Mouse (Mus musculus) small intestine, adult 10 weeks (tissue): ENCODE data around the gene Gm13271. TPM values are rescaled to one million over a fixed set of nuclear protein-coding genes. Genes with fewer than 3 reads are reported as not detected.

ENCODE experiments used
- polyA plus RNA-seq: library from polyadenylated mRNA; stranded (reverse); fragments of 350-450 nt; fragmentation: Illumina TruSeq; extraction: RNeasy Lipid Tissue Mini Kit (QIAGEN cat#74804); gene quantifications from one replicate; pipeline ENCODE4 v1.2.3, GENCODE M21; 2014; ENCODE audit warnings: low replicate concordance

Gm13271 gene
- not detected for polyA plus RNA-seq

DNA sequence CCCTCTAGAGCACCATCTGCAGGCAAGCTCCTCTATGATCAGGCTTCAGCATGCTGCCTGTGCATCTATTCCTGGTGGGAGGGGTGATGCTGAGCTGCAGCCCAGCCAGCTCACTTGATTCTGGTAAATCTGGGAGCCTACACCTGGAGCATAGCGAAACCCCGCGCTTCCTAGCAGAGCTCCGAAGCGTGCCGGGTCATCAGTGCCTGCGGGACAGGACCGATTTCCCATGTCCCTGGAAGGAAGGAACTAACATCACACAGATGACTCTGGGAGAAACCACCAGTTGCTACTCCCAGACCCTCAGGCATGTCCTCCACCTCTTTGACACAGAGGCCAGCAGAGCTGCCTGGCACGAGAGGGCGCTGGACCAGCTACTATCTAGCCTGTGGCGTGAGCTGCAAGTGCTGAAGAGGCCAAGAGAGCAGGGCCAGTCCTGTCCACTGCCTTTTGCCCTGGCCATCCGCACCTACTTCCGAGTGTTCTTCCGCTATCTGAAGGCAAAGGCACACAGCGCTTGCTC lies at the start of gene Gm13271:
Gm13271 (plus strand) TSS at position 51 of the 523 bp plus-strand sequence.

DNA sequence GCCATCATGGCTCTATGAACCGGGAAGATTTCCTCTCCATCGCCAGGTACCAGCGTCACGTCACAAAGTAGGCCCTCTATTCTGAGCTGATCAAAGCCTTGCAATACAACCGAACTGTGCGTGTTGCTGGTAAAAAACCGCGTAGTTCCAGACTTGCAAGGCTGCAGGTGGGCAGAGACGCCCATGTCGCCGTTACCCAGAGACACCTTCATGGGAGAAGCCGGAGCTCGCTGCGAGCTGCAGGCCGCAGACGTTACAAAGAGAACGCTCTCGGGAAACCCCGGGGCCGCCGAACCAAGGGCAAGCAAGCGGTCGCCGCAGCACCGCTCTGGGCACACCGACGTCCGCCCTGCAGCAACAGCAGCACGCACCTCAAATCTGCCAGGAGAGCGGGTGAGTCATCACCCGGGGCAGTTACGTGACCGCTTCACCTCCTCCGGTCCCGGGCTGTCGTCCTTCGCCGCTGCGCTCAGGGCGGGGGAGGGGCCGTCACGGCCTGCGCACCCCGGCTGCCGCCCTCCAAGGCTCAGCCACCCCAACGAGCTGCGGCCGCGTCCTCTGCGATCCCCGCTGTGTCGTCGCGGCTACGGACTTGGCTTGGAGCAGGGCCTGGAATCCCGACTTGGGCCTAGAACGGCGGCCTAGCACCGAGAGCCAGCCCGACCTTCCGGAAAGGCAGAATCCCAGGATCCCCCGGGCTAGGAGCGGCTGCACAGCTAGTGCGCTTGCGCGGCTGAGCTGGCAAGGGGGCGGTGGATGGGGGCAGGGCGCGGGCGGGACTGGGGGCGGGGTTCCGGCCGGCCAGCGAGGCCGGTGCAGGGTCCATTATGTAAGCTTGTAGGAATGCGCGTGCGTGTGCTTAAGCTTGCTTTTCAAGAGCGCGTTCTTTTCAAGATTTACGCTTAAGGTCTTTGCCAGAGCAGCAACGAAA lies 32.6 kb upstream of the Gm13271 start, which contains the start of the genes Gm26566 and Klhl9:
Gm26566 (plus strand) TSS at position 15 of the 931 bp plus-strand sequence.
Klhl9 (minus strand) TSS at position 675 of the 931 bp plus-strand sequence.

DNA sequence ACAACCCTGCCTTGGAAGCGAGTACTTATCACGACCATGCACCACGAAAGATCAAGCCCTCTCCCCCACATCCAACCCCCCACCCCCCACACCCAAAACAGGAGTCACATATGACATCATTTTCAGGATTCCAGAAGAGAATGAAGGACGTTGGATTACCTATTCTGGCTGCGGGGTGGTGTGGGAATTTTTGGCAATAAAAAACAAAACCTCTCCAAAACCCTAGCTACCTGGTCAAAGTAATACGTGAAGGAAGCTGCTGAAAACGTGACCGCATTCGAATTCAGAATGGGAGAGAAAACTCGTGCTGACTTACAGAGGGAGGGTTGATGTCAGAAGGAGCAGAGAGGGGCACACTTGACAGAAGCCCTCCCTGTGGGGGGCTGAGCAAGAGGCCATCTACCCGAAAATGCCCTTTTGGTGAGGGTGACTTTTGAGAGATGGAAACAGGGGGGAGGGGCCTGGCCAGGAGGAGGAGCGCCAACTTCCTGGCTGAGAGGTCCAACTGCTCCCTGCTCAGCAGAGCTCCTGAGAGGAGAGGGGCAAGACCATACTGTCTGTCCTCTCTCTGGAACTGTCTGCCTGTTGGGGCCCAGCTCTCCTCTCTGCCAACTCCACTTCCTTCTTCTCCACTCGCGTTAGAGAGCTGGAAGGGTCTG lies 5.1 kb downstream of the Gm13271 start, which contains the start of gene Gm13283:
Gm13283 (plus strand) TSS at position 510 of the 659 bp plus-strand sequence.

DNA sequence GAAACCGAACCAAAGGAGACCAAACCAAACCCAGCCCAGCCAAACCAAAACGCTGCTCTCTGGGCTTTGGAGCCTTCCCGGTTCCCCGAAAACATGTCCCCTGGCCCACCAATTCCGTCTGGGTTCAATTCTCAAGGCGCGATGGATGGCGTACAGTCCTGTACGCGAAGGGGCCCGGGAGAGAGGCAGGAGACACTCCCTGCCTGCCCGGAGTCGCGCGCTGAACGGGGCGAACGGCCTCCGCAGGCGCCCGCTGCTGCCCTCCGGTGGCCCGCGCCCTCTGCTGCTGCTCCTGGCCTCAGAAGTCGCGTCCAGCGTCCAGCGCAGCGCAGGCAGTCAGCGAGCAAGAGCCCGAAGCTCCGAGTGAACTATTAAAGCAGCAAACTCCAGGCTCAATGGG lies 18.9 kb downstream of the Gm13271 start, which contains the start of gene Gm13290:
Gm13290 (plus strand) TSS at position 301 of the 400 bp plus-strand sequence.

DNA sequence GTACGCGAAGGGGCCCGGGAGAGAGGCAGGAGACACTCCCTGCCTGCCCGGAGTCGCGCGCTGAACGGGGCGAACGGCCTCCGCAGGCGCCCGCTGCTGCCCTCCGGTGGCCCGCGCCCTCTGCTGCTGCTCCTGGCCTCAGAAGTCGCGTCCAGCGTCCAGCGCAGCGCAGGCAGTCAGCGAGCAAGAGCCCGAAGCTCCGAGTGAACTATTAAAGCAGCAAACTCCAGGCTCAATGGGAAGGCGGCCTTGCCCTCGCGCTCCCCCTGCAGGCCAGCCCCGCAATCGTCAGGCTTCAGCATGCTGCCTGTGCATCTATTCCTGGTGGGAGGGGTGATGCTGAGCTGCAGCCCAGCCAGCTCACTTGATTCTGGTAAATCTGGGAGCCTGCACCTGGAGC lies 22.0 kb downstream of the Gm13271 start, which contains the start of gene Gm13289:
Gm13289 (plus strand) TSS at position 301 of the 400 bp plus-strand sequence.

DNA sequence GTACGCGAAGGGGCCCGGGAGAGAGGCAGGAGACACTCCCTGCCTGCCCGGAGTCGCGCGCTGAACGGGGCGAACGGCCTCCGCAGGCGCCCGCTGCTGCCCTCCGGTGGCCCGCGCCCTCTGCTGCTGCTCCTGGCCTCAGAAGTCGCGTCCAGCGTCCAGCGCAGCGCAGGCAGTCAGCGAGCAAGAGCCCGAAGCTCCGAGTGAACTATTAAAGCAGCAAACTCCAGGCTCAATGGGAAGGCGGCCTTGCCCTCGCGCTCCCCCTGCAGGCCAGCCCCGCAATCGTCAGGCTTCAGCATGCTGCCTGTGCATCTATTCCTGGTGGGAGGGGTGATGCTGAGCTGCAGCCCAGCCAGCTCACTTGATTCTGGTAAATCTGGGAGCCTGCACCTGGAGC lies 24.9 kb downstream of the Gm13271 start, which contains the start of gene Gm13272:
Gm13272 (plus strand) TSS at position 301 of the 400 bp plus-strand sequence.

DNA sequence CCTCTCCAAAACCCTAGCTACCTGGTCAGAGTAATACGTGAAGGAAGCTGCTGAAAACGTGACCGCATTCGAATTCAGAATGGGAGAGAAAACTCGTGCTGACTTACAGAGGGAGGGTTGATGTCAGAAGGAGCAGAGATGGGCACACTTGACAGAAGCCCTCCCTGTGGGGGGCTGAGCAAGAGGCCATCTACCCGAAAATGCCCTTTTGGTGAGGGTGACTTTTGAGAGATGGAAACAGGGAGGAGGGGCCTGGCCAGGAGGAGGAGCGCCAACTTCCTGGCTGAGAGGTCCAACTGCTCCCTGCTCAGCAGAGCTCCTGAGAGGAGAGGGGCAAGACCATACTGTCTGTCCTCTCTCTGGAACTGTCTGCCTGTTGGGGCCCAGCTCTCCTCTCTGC lies 27.2 kb downstream of the Gm13271 start, which contains the start of gene Ifnz:
Ifnz (plus strand) TSS at position 301 of the 400 bp plus-strand sequence.

DNA sequence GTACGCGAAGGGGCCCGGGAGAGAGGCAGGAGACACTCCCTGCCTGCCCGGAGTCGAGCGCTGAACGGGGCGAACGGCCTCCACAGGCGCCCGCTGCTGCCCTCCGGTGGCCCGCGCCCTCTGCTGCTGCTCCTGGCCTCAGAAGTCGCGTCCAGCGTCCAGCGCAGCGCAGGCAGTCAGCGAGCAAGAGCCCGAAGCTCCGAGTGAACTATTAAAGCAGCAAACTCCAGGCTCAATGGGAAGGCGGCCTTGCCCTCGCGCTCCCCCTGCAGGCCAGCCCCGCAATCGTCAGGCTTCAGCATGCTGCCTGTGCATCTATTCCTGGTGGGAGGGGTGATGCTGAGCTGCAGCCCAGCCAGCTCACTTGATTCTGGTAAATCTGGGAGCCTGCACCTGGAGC lies 30.7 kb downstream of the Gm13271 start, which contains the start of gene Gm13276:
Gm13276 (plus strand) TSS at position 301 of the 400 bp plus-strand sequence.

DNA sequence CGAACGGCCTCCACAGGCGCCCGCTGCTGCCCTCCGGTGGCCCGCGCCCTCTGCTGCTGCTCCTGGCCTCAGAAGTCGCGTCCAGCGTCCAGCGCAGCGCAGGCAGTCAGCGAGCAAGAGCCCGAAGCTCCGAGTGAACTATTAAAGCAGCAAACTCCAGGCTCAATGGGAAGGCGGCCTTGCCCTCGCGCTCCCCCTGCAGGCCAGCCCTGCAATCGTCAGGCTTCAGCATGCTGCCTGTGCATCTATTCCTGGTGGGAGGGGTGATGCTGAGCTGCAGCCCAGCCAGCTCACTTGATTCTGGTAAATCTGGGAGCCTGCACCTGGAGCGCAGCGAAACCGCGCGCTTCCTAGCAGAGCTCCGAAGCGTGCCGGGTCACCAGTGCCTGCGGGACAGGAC lies 33.7 kb downstream of the Gm13271 start, which contains the start of gene Gm13277:
Gm13277 (plus strand) TSS at position 231 of the 400 bp plus-strand sequence.

DNA sequence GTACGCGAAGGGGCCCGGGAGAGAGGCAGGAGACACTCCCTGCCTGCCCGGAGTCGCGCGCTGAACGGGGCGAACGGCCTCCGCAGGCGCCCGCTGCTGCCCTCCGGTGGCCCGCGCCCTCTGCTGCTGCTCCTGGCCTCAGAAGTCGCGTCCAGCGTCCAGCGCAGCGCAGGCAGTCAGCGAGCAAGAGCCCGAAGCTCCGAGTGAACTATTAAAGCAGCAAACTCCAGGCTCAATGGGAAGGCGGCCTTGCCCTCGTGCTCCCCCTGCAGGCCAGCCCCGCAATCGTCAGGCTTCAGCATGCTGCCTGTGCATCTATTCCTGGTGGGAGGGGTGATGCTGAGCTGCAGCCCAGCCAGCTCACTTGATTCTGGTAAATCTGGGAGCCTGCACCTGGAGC lies 36.6 kb downstream of the Gm13271 start, which contains the start of gene Gm13278:
Gm13278 (plus strand) TSS at position 301 of the 400 bp plus-strand sequence.

DNA sequence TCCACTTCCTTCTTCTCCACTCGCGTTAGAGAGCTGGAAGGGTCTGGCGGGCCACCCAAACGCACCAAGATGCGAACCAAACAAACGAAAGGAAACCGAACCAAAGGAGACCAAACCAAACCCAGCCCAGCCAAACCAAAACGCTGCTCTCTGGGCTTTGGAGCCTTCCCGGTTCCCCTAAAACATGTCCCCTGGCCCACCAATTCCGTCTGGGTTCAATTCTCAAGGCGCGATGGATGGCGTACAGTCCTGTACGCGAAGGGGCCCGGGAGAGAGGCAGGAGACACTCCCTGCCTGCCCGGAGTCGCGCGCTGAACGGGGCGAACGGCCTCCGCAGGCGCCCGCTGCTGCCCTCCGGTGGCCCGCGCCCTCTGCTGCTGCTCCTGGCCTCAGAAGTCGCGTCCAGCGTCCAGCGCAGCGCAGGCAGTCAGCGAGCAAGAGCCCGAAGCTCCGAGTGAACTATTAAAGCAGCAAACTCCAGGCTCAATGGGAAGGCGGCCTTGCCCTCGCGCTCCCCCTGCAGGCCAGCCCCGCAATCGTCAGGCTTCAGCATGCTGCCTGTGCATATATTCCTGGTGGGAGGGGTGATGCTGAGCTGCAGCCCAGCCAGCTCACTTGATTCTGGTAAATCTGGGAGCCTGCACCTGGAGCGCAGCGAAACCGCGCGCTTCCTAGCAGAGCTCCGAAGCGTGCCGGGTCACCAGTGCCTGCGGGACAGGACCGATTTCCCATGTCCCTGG lies 39.4 kb downstream of the Gm13271 start, which contains the start of gene Gm13275:
Gm13275 (plus strand) TSS at position 552 of the 740 bp plus-strand sequence.

DNA sequence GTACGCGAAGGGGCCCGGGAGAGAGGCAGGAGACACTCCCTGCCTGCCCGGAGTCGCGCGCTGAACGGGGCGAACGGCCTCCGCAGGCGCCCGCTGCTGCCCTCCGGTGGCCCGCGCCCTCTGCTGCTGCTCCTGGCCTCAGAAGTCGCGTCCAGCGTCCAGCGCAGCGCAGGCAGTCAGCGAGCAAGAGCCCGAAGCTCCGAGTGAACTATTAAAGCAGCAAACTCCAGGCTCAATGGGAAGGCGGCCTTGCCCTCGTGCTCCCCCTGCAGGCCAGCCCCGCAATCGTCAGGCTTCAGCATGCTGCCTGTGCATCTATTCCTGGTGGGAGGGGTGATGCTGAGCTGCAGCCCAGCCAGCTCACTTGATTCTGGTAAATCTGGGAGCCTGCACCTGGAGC lies 42.4 kb downstream of the Gm13271 start, which contains the start of gene Gm13279:
Gm13279 (plus strand) TSS at position 301 of the 400 bp plus-strand sequence.

DNA sequence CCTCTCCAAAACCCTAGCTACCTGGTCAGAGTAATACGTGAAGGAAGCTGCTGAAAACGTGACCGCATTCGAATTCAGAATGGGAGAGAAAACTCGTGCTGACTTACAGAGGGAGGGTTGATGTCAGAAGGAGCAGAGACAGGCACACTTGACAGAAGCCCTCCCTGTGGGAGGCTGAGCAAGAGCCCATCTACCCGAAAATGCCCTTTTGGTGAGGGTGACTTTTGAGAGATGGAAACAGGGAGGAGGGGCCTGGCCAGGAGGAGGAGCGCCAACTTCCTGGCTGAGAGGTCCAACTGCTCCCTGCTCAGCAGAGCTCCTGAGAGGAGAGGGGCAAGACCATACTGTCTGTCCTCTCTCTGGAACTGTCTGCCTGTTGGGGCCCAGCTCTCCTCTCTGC lies 44.7 kb downstream of the Gm13271 start, which contains the start of gene Gm13285:
Gm13285 (plus strand) TSS at position 301 of the 400 bp plus-strand sequence.

DNA sequence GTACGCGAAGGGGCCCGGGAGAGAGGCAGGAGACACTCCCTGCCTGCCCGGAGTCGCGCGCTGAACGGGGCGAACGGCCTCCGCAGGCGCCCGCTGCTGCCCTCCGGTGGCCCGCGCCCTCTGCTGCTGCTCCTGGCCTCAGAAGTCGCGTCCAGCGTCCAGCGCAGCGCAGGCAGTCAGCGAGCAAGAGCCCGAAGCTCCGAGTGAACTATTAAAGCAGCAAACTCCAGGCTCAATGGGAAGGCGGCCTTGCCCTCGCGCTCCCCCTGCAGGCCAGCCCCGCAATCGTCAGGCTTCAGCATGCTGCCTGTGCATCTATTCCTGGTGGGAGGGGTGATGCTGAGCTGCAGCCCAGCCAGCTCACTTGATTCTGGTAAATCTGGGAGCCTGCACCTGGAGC lies 48.3 kb downstream of the Gm13271 start, which contains the start of gene Gm13287:
Gm13287 (plus strand) TSS at position 301 of the 400 bp plus-strand sequence.

Other genes with a start within 250 kb of the Gm13271 start
- not detected for gene Ifnb1, start 232.1 kb upstream of the Gm13271 start, polyA plus RNA-seq
- not detected for gene Ifna15, start 196.6 kb upstream of the Gm13271 start, polyA plus RNA-seq
- not detected for gene Ifna14, start 183.1 kb upstream of the Gm13271 start, polyA plus RNA-seq
- gene Ifna9, start 162.5 kb upstream of the Gm13271 start, polyA plus RNA-seq: not detected
- not detected for gene Ifna12, start 151.5 kb upstream of the Gm13271 start, polyA plus RNA-seq
- not detected for gene C87499, start 120.5 kb upstream of the Gm13271 start, polyA plus RNA-seq
- gene Ifna13, start 110.4 kb upstream of the Gm13271 start, polyA plus RNA-seq: not detected
- gene Ifna16, start 77.9 kb upstream of the Gm13271 start, polyA plus RNA-seq: not detected
- not detected for gene Ifna2, start 71.0 kb upstream of the Gm13271 start, polyA plus RNA-seq
- gene Ifnab, start 63.5 kb upstream of the Gm13271 start, polyA plus RNA-seq: not detected
- gene Gm26566, start 33.1 kb upstream of the Gm13271 start, polyA plus RNA-seq: not detected
- 117 TPM for gene Klhl9, start 32.4 kb upstream of the Gm13271 start, polyA plus RNA-seq
- gene Gm13283, start 5.3 kb downstream of the Gm13271 start, polyA plus RNA-seq: not detected
- gene Gm13290, start 19.0 kb downstream of the Gm13271 start, polyA plus RNA-seq: not detected
- gene Gm13289, start 22.1 kb downstream of the Gm13271 start, polyA plus RNA-seq: not detected
- gene Gm13272, start 25.0 kb downstream of the Gm13271 start, polyA plus RNA-seq: not detected
- gene Ifnz, start 27.3 kb downstream of the Gm13271 start, polyA plus RNA-seq: not detected
- not detected for gene Gm13276, start 30.8 kb downstream of the Gm13271 start, polyA plus RNA-seq
- not detected for gene Gm13277, start 33.8 kb downstream of the Gm13271 start, polyA plus RNA-seq
- not detected for gene Gm13278, start 36.7 kb downstream of the Gm13271 start, polyA plus RNA-seq
- gene Gm13275, start 39.6 kb downstream of the Gm13271 start, polyA plus RNA-seq: not detected
- not detected for gene Gm13279, start 42.5 kb downstream of the Gm13271 start, polyA plus RNA-seq
- not detected for gene Gm13285, start 44.8 kb downstream of the Gm13271 start, polyA plus RNA-seq
- gene Gm13287, start 48.4 kb downstream of the Gm13271 start, polyA plus RNA-seq: not detected
- gene Gm13288, start 50.7 kb downstream of the Gm13271 start, polyA plus RNA-seq: not detected
- gene Ifna7, start 61.4 kb downstream of the Gm13271 start, polyA plus RNA-seq: not detected
- not detected for gene Ifna11, start 65.1 kb downstream of the Gm13271 start, polyA plus RNA-seq
- not detected for gene Ifna6, start 72.5 kb downstream of the Gm13271 start, polyA plus RNA-seq
- not detected for gene Ifna5, start 80.7 kb downstream of the Gm13271 start, polyA plus RNA-seq
- gene Ifna4, start 87.0 kb downstream of the Gm13271 start, polyA plus RNA-seq: not detected
- not detected for gene Ifna1, start 95.2 kb downstream of the Gm13271 start, polyA plus RNA-seq
- not detected for gene Ifne, start 125.3 kb downstream of the Gm13271 start, polyA plus RNA-seq